Mouse (Mus musculus) frontal cortex, postnatal 10 days (tissue): Measurements from ENCODE around the gene Gm7102.
"Not testable (repeated sequence)": the region's sequence is repeated elsewhere in the genome, so short reads cannot be mapped to it uniquely, and the experiment has no call there.

Experiments used
- DNase-seq, 2 experiments: peaks; one replicate each; pipeline ENCODE4 v3.0.0; 2022; ENCODE audit warnings: low spot score in 2 of 2, mixed read lengths in 1 of 2

Gene Gm7102

GRCm38 (mm10) chr19:61175756-61176324 is at the start of gene Gm7102:
Gm7102 (minus strand) TSS chr19:61176309.
- DNase-seq = no peak

DNA sequence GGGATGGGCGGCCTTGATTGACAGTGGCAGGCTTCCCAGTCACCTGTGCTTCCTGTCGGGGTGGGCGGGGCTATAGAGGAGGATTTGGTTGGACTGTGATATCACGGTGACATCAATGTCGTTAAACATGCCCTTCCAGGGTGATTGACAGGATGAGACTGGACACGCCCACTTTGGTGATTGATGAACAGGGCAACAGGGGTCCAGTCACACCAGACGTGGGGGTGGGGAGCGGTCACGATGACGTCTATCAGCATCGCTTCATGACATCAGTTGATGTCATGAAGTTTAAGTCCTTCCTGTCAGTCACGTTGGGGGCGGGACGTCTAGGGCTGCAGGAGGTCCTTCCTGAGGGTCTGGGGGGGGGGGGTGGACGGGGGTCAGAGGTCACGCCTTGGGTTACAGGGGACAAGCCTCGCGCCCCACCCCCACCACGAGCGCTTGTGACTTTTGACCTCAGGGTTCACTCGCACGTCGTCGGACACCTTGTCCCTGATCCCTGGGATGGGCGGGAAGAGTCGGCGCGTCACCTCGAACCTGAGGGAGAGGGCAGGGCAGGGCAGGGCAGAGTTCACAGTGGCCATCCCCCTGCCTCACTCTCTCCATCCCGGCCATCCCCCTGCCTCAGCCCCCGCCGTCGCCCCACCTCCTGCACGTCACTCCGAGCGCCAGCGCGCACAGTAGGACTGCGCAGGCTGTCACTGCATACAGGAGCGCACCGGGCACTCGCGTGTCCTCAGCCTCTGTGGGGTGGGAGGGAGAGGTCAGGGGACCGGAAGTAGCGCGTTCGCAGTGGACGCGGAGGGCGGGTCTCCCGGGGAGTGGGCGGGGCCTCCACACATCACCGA is 48.8 kb upstream of the Gm7102 start:
- DNase-seq = peak; percentile 33 to 53

GRCm38 (mm10) chr19:61223706-61224328 is 47.7 kb upstream of the Gm7102 start:
- no peak for DNase-seq

DNA sequence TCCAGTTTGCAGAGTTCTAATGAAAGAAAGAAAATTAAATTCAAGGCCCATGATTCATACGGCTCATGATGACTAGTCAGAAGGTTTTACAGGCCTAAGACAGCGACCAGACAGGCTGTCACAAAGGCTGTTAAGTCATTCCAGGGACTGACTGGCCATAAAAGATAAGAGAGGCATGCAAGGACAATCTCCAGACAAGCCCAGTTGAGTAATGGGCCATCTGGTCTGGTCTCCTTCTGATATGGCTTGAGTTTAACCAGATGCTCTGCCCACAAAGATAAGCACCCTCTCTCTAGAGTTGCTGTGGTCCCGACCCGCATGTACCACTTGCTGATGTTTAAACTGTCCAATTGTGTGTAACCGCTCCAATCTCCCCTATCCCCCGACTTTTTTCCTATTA is 31.4 kb upstream of the Gm7102 start:
- DNase-seq = not testable (repeated sequence)

GRCm38 (mm10) chr19:61199836-61200235 is 23.7 kb upstream of the Gm7102 start:
- no peak for DNase-seq

DNA sequence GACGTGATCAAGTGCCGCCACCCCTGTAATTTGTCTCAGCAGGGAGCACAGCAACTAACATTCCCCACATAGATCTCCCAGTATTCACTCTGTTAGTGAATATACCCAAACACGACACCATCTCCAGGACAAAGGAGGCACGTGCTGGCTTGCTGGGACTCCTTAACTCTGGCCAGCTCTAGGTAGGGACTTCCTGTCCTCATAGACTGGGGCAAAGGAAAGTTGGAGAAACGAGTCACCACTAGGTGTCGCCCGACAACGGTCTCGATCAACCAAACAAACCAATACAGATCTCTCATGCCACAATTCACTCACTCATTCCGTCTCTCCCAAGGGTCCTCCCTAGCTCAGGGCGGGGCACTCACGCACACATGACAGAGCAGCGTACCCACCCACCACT is 23.2 kb upstream of the Gm7102 start:
- peak; percentile 70 to 80 for DNase-seq

- DNase-seq = not testable (repeated sequence)
Measured at GRCm38 (mm10) chr19:61183590-61183989, 7.5 kb upstream of the Gm7102 start, which contains the start of gene Gm6020. Gm6020 (plus strand) TSS chr19:61183890.

- no peak for DNase-seq
Measured at GRCm38 (mm10) chr19:61151701-61152420, 24.2 kb downstream of the Gm7102 start.

GRCm38 (mm10) chr19:61151372-61151700 is 24.8 kb downstream of the Gm7102 start:
- no peak for DNase-seq

GRCm38 (mm10) chr19:61141299-61141698 is 34.8 kb downstream of the Gm7102 start:
- no peak for DNase-seq

- DNase-seq = peak; percentile 77 to 82
Measured at GRCm38 (mm10) chr19:61140342-61141206, 35.5 kb downstream of the Gm7102 start, which contains the start of gene Zfp950. Zfp950 (minus strand) TSS chr19:61140840.

DNA sequence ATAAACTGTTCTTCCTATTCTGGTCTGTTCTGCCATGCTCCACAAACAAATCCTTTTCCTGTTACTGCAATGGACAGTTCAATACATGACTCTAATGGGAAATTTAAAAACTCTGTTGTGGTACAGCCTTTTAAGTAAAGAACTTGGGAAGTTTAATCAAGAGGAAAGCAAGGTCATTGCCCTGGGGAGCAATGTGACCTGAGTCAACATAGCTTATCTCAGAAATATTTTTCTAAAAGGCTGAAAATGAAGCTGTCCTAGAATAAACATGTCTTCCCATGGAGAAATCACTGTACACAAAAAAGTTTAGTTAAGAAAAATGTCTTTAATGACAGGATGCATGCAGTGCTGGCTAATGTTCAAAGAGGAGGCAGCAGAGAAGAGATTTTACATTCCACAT is 37.5 kb downstream of the Gm7102 start:
- DNase-seq = no peak

GRCm38 (mm10) chr19:61131096-61131495 is 45.0 kb downstream of the Gm7102 start:
- DNase-seq = no peak
